Mouse (Mus musculus) testis, adult 2 months (tissue): ENCODE data around the gene Wdfy2. TPM values are rescaled to one million over a fixed set of nuclear protein-coding genes. Genes with fewer than 3 reads are reported as not detected.

Experiments
- H3K27ac ChIP-seq: fragments of 200-500 bp; 2 replicates; pipeline ENCODE4 v1.5.1; 2012; ENCODE audit warnings: low read depth, low read length; ENCODE audit not compliant: control insufficient read depth, insufficient read depth
- H3K27me3 ChIP-seq: fragments of 200-500 bp; 2 replicates; pipeline ENCODE4 v1.6.1; 2012; ENCODE audit warnings: mild to moderate bottlenecking, low read length, moderate library complexity; ENCODE audit not compliant: control insufficient read depth, insufficient read depth
- H3K36me3 ChIP-seq: fragments of 200-500 bp; 2 replicates; pipeline ENCODE4 v1.6.1; 2012; ENCODE audit warnings: mild to moderate bottlenecking, low read length; ENCODE audit not compliant: control insufficient read depth, insufficient read depth
- H3K4me1 ChIP-seq: fragments of 200-500 bp; 2 replicates; pipeline ENCODE4 v1.6.1; 2012; ENCODE audit warnings: low read length; ENCODE audit not compliant: control insufficient read depth, insufficient read depth
- H3K4me3 ChIP-seq: fragments of 200-500 bp; 2 replicates; pipeline ENCODE4 v1.5.1; 2012; ENCODE audit warnings: low read depth, mild to moderate bottlenecking, low read length, moderate library complexity, mixed read lengths; ENCODE audit not compliant: control insufficient read depth
- CTCF ChIP-seq: fragments of 200-500 bp; IDR thresholded peaks from 2 replicates; pipeline ENCODE4 v1.5.1; 2012; ENCODE audit warnings: low read depth, mild to moderate bottlenecking, inconsistent platforms, low read length, moderate library complexity; ENCODE audit not compliant: control insufficient read depth, insufficient read depth, insufficient replicate concordance
- POLR2A ChIP-seq: fragments of 200-500 bp; IDR thresholded peaks from 2 replicates; pipeline ENCODE4 v1.6.1; 2012; ENCODE audit warnings: low read depth, mild to moderate bottlenecking, inconsistent platforms, low read length, moderate library complexity; ENCODE audit not compliant: control insufficient read depth
- polyA plus RNA-seq: library from polyadenylated mRNA; depleted of rRNA; stranded (reverse); fragments of >200 nt; gene quantifications from 2 replicates; pipeline ENCODE4 v1.2.3, GENCODE M21; 2012

Wdfy2 gene
- polyA plus RNA-seq, 1 experiment: 4.1 TPM

DNA sequence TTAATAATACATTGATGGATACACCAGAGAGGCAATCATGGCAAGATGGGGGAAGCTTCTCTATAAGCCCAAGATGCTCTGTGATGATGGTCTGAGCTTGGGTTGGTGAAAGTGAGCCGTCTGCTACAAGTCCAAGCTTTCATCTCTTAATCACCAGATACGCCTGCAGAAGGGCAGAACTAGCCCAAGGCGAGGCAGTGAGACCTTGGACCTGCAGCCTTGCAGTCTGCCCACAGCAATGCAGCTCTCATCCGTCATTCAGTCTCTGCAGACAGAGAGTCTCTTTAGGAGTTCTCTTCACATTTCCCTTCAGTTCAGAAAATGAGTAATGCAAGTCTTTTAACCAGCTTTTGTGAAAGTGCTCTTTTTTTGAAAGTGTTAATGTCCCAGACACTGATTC lies 20.4 kb downstream of the Wdfy2 start:
- Histone ChIP-seq H3K27me3 (no peaks in the 10 kb centered on the region), H3K4me3 (no peak overlapping the region), H3K36me3 (no peaks in the 10 kb centered on the region), H3K4me1 (no peaks in the 10 kb centered on the region; the same call in 1 of the 2 replicates), H3K27ac (no peak overlapping the region)
- TF ChIP-seq POLR2A: no peak
- TF ChIP-seq CTCF: no peak

DNA sequence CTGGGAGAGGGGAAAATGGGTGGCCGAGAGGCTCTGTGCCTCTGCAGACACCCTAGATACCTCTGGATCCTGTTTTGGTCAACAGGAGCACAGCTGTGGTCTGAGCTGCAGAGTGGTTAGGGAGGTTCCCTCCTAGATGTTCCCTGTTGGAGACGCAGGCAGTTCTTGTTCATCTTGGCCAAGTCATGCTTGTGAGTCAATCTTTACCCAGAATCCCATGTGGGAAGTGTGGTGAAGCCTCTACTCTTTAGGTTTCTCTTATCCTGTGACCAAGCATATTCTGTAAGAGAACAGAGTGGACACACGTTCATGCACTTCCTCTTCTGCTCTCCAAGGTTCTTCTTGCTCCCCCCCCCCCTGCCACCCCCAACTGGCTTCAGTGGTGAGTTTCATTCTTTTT lies 20.8 kb downstream of the Wdfy2 start:
- Histone ChIP-seq H3K4me3 (no peak overlapping the region), H3K36me3 (no peaks in the 10 kb centered on the region), H3K4me1 (no peaks in the 10 kb centered on the region; the same call in 1 of the 2 replicates), H3K27ac (no peak overlapping the region), H3K27me3 (no peaks in the 10 kb centered on the region)
- TF ChIP-seq POLR2A (no peak), CTCF (no peak)

DNA sequence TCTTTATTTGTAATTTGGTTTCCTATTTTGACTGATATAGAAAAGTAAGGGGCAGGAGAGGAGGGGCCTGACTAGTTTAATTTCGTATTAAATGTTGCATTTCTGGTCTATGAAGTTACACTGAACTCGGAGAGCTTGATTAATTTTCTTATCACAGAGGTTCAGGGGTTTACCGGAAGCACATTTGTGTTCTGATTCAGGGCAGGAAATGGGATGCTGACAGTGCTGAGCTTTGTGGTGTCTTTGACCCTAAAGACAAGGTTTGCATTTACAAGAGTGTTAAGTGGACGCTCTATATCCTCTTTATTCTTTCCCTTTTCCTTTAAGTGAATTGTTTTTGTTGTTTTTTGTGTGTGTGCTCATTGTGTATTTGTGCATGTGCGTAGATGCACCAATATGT lies 25.1 kb downstream of the Wdfy2 start:
- H3K36me3 ChIP-seq: no peaks in the 10 kb centered on the region
- no peaks in the 10 kb centered on the region for H3K4me1 ChIP-seq
- H3K27ac ChIP-seq: no peak overlapping the region
- no peak for TF ChIP-seq CTCF
- no peak for TF ChIP-seq POLR2A
- H3K27me3 ChIP-seq: no peaks in the 10 kb centered on the region
- H3K4me3 ChIP-seq: no peak overlapping the region

DNA sequence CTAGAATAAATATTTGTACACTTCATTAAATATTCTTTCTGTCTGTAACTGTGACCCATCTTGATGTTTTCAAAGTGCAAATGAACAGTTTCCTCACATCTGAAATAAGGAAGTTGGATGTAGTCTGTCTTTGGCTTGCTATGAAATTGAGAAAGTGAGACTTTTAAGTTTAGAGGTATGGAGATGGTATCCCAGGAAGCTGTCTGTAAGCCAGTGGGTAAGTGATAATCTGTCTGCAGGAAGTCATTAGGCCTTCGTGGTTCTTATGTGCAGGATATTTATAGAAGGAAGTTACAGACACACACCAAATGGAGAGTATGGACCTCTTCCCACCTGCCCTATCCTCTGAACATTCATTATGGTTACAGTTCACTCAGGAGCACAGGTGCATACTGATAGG lies 26.8 kb downstream of the Wdfy2 start:
- Histone ChIP-seq H3K4me1 (no peaks in the 10 kb centered on the region), H3K27me3 (no peaks in the 10 kb centered on the region), H3K4me3 (no peak overlapping the region), H3K36me3 (no peaks in the 10 kb centered on the region), H3K27ac (no peak overlapping the region)
- TF ChIP-seq POLR2A (no peak), CTCF (no peak)

DNA sequence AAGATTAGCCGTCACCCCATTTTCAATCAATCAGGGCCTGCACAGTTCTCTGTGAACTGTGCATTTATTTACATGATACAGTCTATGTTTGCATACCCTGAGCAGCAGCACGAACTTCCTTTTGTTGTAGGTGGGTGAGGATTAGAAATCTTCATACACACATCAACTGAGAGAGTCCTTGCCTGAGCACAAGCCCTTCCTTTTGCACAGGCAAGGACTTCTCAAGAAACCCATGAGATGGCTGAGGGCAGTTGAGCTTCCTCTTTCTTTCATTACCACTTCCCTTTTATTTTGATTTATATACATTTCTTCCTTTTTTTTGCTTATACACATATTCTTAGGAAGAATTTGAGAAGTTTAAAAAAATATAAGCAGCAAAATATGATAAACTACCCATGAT lies 27.9 kb downstream of the Wdfy2 start:
- H3K27me3 ChIP-seq: no peaks in the 10 kb centered on the region
- no peaks in the 10 kb centered on the region for H3K4me1 ChIP-seq
- no peak overlapping the region for H3K27ac ChIP-seq
- no peaks in the 10 kb centered on the region for H3K36me3 ChIP-seq
- no peak for TF ChIP-seq POLR2A
- no peak for TF ChIP-seq CTCF
- no peak overlapping the region for H3K4me3 ChIP-seq

DNA sequence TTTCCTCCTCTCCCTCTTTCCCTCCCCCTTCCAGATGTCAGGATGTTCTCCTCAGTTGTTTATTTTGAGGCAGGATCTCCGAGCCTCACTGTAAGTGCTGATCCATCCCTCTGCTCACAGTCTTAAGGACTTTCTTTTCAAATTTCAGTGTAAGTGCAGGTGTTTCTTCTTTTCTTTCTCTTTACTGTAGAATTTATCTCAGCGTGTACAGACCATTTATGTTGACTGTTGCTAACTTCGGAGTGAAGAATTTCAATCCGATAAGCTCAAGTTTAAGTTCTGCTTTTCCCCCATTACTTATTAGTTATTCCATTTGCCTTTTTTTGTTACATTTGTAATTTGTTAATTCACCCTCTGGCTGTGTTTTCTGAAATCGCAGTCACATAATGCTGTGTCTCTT lies 29.6 kb downstream of the Wdfy2 start:
- H3K4me3 ChIP-seq: no peak overlapping the region
- H3K27me3 ChIP-seq: no peaks in the 10 kb centered on the region
- TF ChIP-seq POLR2A (no peak), CTCF (no peak)

DNA sequence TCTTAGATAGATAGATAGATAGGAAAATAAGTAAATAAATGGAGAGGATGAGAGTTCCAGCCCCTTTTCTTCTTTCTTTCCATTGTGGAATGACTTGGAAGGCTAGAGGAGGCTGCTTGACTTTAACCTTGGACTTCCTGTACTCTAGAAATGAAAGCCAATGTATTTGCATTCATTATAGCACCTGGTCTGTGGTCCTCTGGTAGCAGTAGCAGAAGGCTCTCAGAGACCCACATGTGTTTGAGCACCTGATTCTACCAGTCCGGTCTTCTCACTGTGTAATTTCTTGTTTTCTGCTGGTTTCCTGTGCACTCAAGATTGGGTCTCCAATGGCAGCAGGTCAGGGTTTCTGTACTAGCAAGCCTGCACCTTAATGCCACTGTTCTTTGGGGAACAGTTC lies 30.1 kb downstream of the Wdfy2 start:
- H3K27ac ChIP-seq: no peak overlapping the region; the same call in 1 of the 2 replicates

More for the DNA sequence above, 29.6 kb downstream of the Wdfy2 start:
- no peaks in the 10 kb centered on the region for H3K4me1 ChIP-seq
- H3K36me3 ChIP-seq: no peaks in the 10 kb centered on the region
- no peak overlapping the region for H3K27ac ChIP-seq

DNA sequence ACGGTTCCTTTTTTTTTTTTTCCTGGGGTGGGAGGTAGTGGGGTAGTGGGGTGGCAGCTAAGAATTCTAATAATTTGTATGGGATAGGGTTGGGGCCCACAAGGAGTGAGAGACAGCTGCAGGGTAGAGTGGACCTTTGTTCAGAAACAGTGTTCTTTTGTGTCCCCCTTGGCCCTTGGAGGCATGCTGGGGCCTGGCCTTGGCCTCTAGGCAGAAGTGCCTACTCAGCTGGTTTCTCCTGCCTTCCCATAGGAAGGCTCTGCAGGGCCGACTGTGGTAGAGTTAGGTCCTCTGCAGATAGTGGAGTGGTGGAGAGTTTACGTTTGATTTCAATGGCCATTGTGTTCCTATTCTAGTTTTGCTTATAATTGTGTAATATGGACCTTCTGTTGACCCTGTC lies 30.8 kb downstream of the Wdfy2 start:
- H3K4me3 ChIP-seq: no peak overlapping the region
- TF ChIP-seq CTCF (no peak), POLR2A (no peak)
- H3K27me3 ChIP-seq: no peaks in the 10 kb centered on the region
- H3K36me3 ChIP-seq: no peaks in the 10 kb centered on the region
- H3K4me1 ChIP-seq: no peaks in the 10 kb centered on the region
- H3K27ac ChIP-seq: no peak overlapping the region

More for the DNA sequence above, 30.1 kb downstream of the Wdfy2 start:
- no peaks in the 10 kb centered on the region for H3K27me3 ChIP-seq
- no peak overlapping the region for H3K4me3 ChIP-seq
- no peaks in the 10 kb centered on the region for H3K4me1 ChIP-seq
- no peaks in the 10 kb centered on the region for H3K36me3 ChIP-seq
- TF ChIP-seq CTCF (no peak), POLR2A (no peak)
